20 mouse cellular contexts compared by ENCODE assay signal in genomic region chr11:5346845-5347640, GRCm38 (mm10).
A peak's percentile ranks its signal among the peaks of the same experiment; 100 is the strongest.
DNase-seq lines count a peak whose midpoint lies in the region; ATAC-seq and TF ChIP-seq lines count a peak whose summit lies in the region.
"Had no signal": no experiment of that assay in that cellular context is flagged by ENCODE, and none has a peak within 500 bp of the region (broad histone marks: within the 10 kb centered on the region; RNA-seq: fewer than 3 reads in every experiment).

No protein-coding gene starts in this region.

- H3K27me3 ChIP-seq in embryonic facial prominence, embryonic 14.5 days (replicated peaks; ENCODE audit: control insufficient read depth, insufficient read depth, low read length), result no peaks in the 10 kb centered on the region
- H3K27me3 ChIP-seq in embryonic facial prominence, embryonic 10.5 days (replicated peaks; ENCODE audit: low read depth, poor library complexity, severe bottlenecking), result no peaks in the 10 kb centered on the region
- H3K27me3 ChIP-seq in liver, embryonic 16.5 days (ENCODE audit: control insufficient read depth, insufficient read depth, low read depth, low read length), result no peaks in the 10 kb centered on the region
- no peaks in the 10 kb centered on the region for H3K27me3 ChIP-seq in kidney, postnatal 0 days (ENCODE audit: insufficient read depth, low read length)
- H3K27me3 ChIP-seq in myocyte (ENCODE audit: control insufficient read depth, insufficient read depth, insufficient read length), result no peaks in the 10 kb centered on the region
- H3K27me3 ChIP-seq: embryonic facial prominence, embryonic 12.5 days; heart, embryonic 12.5 days; hindbrain, embryonic 12.5 days; midbrain, embryonic 15.5 days; neural tube, embryonic 13.5 days had no signal

- ATAC-seq in embryonic facial prominence, embryonic 14.5 days (ENCODE audit: low read depth), result no peak
- no peak for ATAC-seq in liver, embryonic 16.5 days (ENCODE audit: low read depth)
- ATAC-seq in kidney, postnatal 0 days (replicated peaks; ENCODE audit: low FRiP score, low read depth), result no peak
- ATAC-seq: intestine, embryonic 16.5 days; liver, postnatal 0 days; midbrain, embryonic 15.5 days had no signal

- H3K4me3 ChIP-seq in embryonic facial prominence, embryonic 14.5 days (ENCODE audit: low read depth, low read length), result no peak overlapping the region
- H3K4me3 ChIP-seq in embryonic facial prominence, embryonic 10.5 days, result no peak overlapping the region
- no peak overlapping the region for H3K4me3 ChIP-seq in liver, embryonic 16.5 days (ENCODE audit: low read depth, low read length)
- H3K4me3 ChIP-seq in kidney, postnatal 0 days (replicated peaks; ENCODE audit: low read depth, low read length), result no peak overlapping the region
- H3K4me3 ChIP-seq in myocyte, result no peak overlapping the region
- H3K4me3 ChIP-seq: embryonic facial prominence, embryonic 12.5 days; forebrain, embryonic 10.5 days; heart, embryonic 12.5 days; hindbrain, embryonic 12.5 days; limb, embryonic 10.5 days; midbrain, embryonic 15.5 days; neural tube, embryonic 13.5 days had no signal

- no peaks in the 10 kb centered on the region for H3K36me3 ChIP-seq in embryonic facial prominence, embryonic 14.5 days (ENCODE audit: control insufficient read depth, insufficient read depth, low read length)
- H3K36me3 ChIP-seq in embryonic facial prominence, embryonic 10.5 days (replicated peaks), result no peaks in the 10 kb centered on the region; the same call in 1 of the 2 replicates
- H3K36me3 ChIP-seq in liver, embryonic 16.5 days (ENCODE audit: control insufficient read depth, insufficient read depth), result no peaks in the 10 kb centered on the region
- H3K36me3 ChIP-seq in kidney, postnatal 0 days (ENCODE audit: insufficient read depth, low read length), result no peaks in the 10 kb centered on the region
- H3K36me3 ChIP-seq in myocyte (ENCODE audit: control insufficient read depth, insufficient read depth), result no peaks in the 10 kb centered on the region
- H3K36me3 ChIP-seq: embryonic facial prominence, embryonic 12.5 days; heart, embryonic 12.5 days; hindbrain, embryonic 12.5 days; limb, embryonic 10.5 days; midbrain, embryonic 15.5 days; neural tube, embryonic 13.5 days had no signal

- H3K4me1 ChIP-seq in embryonic facial prominence, embryonic 14.5 days (ENCODE audit: control insufficient read depth, insufficient read depth, low read length), result no peaks in the 10 kb centered on the region
- 0 out of 2 replicates have a peak, but pooled peaks cover 5% of the 10 kb centered on the region for H3K4me1 ChIP-seq in embryonic facial prominence, embryonic 10.5 days
- no peaks in the 10 kb centered on the region; the same call in 1 of the 2 replicates for H3K4me1 ChIP-seq in liver, embryonic 16.5 days (ENCODE audit: control insufficient read depth, low read depth, low read length)
- H3K4me1 ChIP-seq in kidney, postnatal 0 days (replicated peaks; ENCODE audit: insufficient read depth, low read length), result no peaks in the 10 kb centered on the region
- H3K4me1 ChIP-seq: embryonic facial prominence, embryonic 12.5 days; hindbrain, embryonic 12.5 days; midbrain, embryonic 15.5 days had no signal

- no peaks in the 10 kb centered on the region for H3K9me3 ChIP-seq in embryonic facial prominence, embryonic 14.5 days (ENCODE audit: control insufficient read depth, low read length)
- no peaks in the 10 kb centered on the region for H3K9me3 ChIP-seq in embryonic facial prominence, embryonic 10.5 days
- H3K9me3 ChIP-seq in liver, embryonic 16.5 days (replicated peaks; ENCODE audit: control insufficient read depth, low read length), result no peaks in the 10 kb centered on the region
- no peaks in the 10 kb centered on the region for H3K9me3 ChIP-seq in kidney, postnatal 0 days (replicated peaks; ENCODE audit: low read length)
- H3K9me3 ChIP-seq: embryonic facial prominence, embryonic 12.5 days; forebrain, embryonic 10.5 days; heart, embryonic 12.5 days; hindbrain, embryonic 12.5 days; limb, embryonic 10.5 days; midbrain, embryonic 15.5 days; neural tube, embryonic 13.5 days had no signal

- peak; percentile 29 for DNase-seq in embryonic facial prominence, embryonic 14.5 days (ENCODE audit: low spot score)
- DNase-seq in embryonic facial prominence, embryonic 10.5 days (ENCODE audit: low spot score), result no peak
- no peak for DNase-seq in liver
- no peak for DNase-seq in kidney, postnatal 0 days (ENCODE audit: low spot score)
- no peak for DNase-seq in right cerebral cortex, postnatal 14 days
- DNase-seq in natural killer cell, adult 2 months (ENCODE audit: low spot score in 2 of 2), result no peak
- DNase-seq: adrenal gland, adult 2 months; cerebellum, postnatal 36 days; liver, postnatal 0 days; thymus, postnatal 14 days had no signal

- H3K27ac ChIP-seq in embryonic facial prominence, embryonic 14.5 days (replicated peaks; ENCODE audit: low read depth, low read length), result no peak overlapping the region
- H3K27ac ChIP-seq in embryonic facial prominence, embryonic 10.5 days (replicated peaks), result no peak overlapping the region
- no peak overlapping the region; the same call in 1 of the 2 replicates for H3K27ac ChIP-seq in liver, embryonic 16.5 days (ENCODE audit: low read length)
- H3K27ac ChIP-seq in kidney, postnatal 0 days, result peak overlapping the region; percentile 64
- H3K27ac ChIP-seq: embryonic facial prominence, embryonic 12.5 days; forebrain, embryonic 10.5 days; hindbrain, embryonic 12.5 days; limb, embryonic 10.5 days; midbrain, embryonic 15.5 days; neural tube, embryonic 13.5 days had no signal

- H3K9ac ChIP-seq in embryonic facial prominence, embryonic 14.5 days (ENCODE audit: low read depth, low read length), result no peak overlapping the region
- no peak overlapping the region for H3K9ac ChIP-seq in liver, embryonic 16.5 days (ENCODE audit: low read depth, low read length)
- no peak overlapping the region for H3K9ac ChIP-seq in kidney, postnatal 0 days (ENCODE audit: low read depth, low read length)
- H3K9ac ChIP-seq: embryonic facial prominence, embryonic 12.5 days; heart, embryonic 12.5 days; hindbrain, embryonic 12.5 days; liver, postnatal 0 days; midbrain, embryonic 15.5 days; neural tube, embryonic 13.5 days had no signal

- H3K4me2 ChIP-seq in embryonic facial prominence, embryonic 14.5 days (ENCODE audit: low read depth, low read length), result no peak overlapping the region
- H3K4me2 ChIP-seq in liver, embryonic 16.5 days (ENCODE audit: low read depth, low read length), result peak overlapping the region; percentile 3; the same call in 1 of the 2 replicates
- no peak overlapping the region for H3K4me2 ChIP-seq in kidney, postnatal 0 days (ENCODE audit: low read length)
- peak overlapping the region; percentile 62 for H3K4me2 ChIP-seq in myocyte (ENCODE audit: low read depth)
- H3K4me2 ChIP-seq: embryonic facial prominence, embryonic 12.5 days; heart, embryonic 12.5 days; hindbrain, embryonic 12.5 days; midbrain, embryonic 15.5 days; neural tube, embryonic 13.5 days had no signal

- H3ac ChIP-seq in myocyte (ENCODE audit: control insufficient read depth, insufficient read length), result no peak overlapping the region

- H3K79me2 ChIP-seq in myocyte (ENCODE audit: control insufficient read depth, insufficient read depth), result peaks cover 57% of the 10 kb centered on the region

- no peak for TF ChIP-seq CTCF in kidney, postnatal 0 days (IDR thresholded peaks at IDR 0.05; ENCODE audit: low read depth)

- 59% methylated on average over 4 of the region's 4 CpGs for WGBS in embryonic facial prominence, embryonic 14.5 days
- WGBS in embryonic facial prominence, embryonic 10.5 days, result 72% methylated on average over 4 of the region's 4 CpGs
- 43% methylated on average over 4 of the region's 4 CpGs for WGBS in liver, embryonic 16.5 days (ENCODE audit: insufficient replicate concordance)
- 31% methylated on average over 4 of the region's 4 CpGs for WGBS in kidney, postnatal 0 days

- TF ChIP-seq POLR2A in myocyte (IDR thresholded peaks at IDR 0.05; ENCODE audit: insufficient read length, low read depth), result no peak

TF ChIP-seq in myocyte, 11 proteins besides CTCF, POLR2A, EP300 and RAD21:
- TF ChIP-seq TCF3 (IDR thresholded peaks at IDR 0.05; ENCODE audit: insufficient read length, low read depth), result no peak
- TF ChIP-seq MYOD1 (IDR thresholded peaks at IDR 0.05; ENCODE audit: control insufficient read depth in 1 of 3, insufficient read length in 2 of 3, low read depth in 2 of 3), result peak; percentile 35 to 60 (median 52)
- no peak for TF ChIP-seq CEBPB (IDR thresholded peaks at IDR 0.05; ENCODE audit: insufficient read depth, poor library complexity, severe bottlenecking)
- TF ChIP-seq USF1 (IDR thresholded peaks at IDR 0.05; ENCODE audit: low read depth), result no peak
- no peak for TF ChIP-seq REST (IDR thresholded peaks at IDR 0.05; ENCODE audit: insufficient read depth, insufficient read length)
- TF ChIP-seq POLR2AphosphoS2 (IDR thresholded peaks at IDR 0.05; ENCODE audit: insufficient read length, low read depth), result no peak
- TF ChIP-seq SRF (IDR thresholded peaks at IDR 0.05; ENCODE audit: control insufficient read depth, insufficient read length, low read depth), result no peak
- TF ChIP-seq MYOG (IDR thresholded peaks at IDR 0.05; ENCODE audit: control insufficient read depth in 1 of 3, insufficient read depth in 1 of 3, insufficient read length in 2 of 3, low read depth in 2 of 3), result no peak
- peak; percentile 25 for TF ChIP-seq TCF12 (IDR thresholded peaks at IDR 0.05; ENCODE audit: insufficient read depth, poor library complexity, severe bottlenecking)

Comparison
In these comparisons a context has a peak if more than half of its experiments do, and no peak if none do; other contexts are left out.
1. H3K4me2 ChIP-seq: peak in liver, embryonic 16.5 days (single experiment) and myocyte (single experiment); none in embryonic facial prominence, embryonic 14.5 days (single experiment) and kidney, postnatal 0 days (single experiment).